Mouse (Mus musculus) MEL (cell line): ENCODE measurements around the gene Fam110a. TPM values are rescaled to one million over a fixed set of nuclear protein-coding genes. Genes with fewer than 3 reads are reported as not detected.

Source experiments
- DNase-seq: peaks from one replicate; pipeline ENCODE4 v3.0.0; 2011; ENCODE audit warnings: low read depth, low spot score
- H3K27ac ChIP-seq: 2 replicates; pipeline ENCODE4 v1.5.1; 2012; ENCODE audit warnings: low read depth, mild to moderate bottlenecking, control low read depth, low read length, moderate library complexity; ENCODE audit not compliant: control insufficient read depth
- H3K27me3 ChIP-seq, 2 experiments: fragments of 150-350 bp in 1 of 2; sonication (generic) in 1 of 2; 2 replicates each; pipeline ENCODE4 v1.6.1; 2012; ENCODE audit warnings: low read length in 2 of 2, mild to moderate bottlenecking in 2 of 2, improper control_type of control experiment in 1 of 2, moderate library complexity in 1 of 2; ENCODE audit not compliant: insufficient read depth in 2 of 2, control insufficient read depth in 1 of 2
- H3K36me3 ChIP-seq, 2 experiments: 2 replicates each; pipeline ENCODE4 v1.6.1; 2012 to 2014; ENCODE audit warnings: low read length in 2 of 2, improper control_type of control experiment in 1 of 2, inconsistent platforms in 1 of 2, mild to moderate bottlenecking in 1 of 2; ENCODE audit not compliant: insufficient read depth in 2 of 2, control insufficient read depth in 1 of 2
- H3K4me1 ChIP-seq, 2 experiments: fragments of 150-350 bp in 1 of 2; sonication (generic) in 1 of 2; 2 replicates each; pipeline ENCODE4 v1.6.1; 2012; ENCODE audit warnings: low read length in 2 of 2, improper control_type of control experiment in 1 of 2, mild to moderate bottlenecking in 1 of 2; ENCODE audit not compliant: insufficient read depth in 2 of 2, control insufficient read depth in 1 of 2
- H3K4me3 ChIP-seq, 2 experiments: fragments of 150-350 bp in 1 of 2; sonication (generic) in 1 of 2; 2 replicates each; pipeline ENCODE4 v1.5.1; 2012; ENCODE audit warnings: low read depth in 2 of 2, low read length in 2 of 2, mild to moderate bottlenecking in 2 of 2, moderate library complexity in 2 of 2, control low read depth in 1 of 2, improper control_type of control experiment in 1 of 2; ENCODE audit not compliant: control insufficient read depth in 1 of 2, insufficient read depth in 1 of 2
- H3K79me2 ChIP-seq: 2 replicates; pipeline ENCODE4 v1.6.1; 2012; ENCODE audit warnings: mild to moderate bottlenecking, low read length, moderate library complexity; ENCODE audit not compliant: control insufficient read depth, poor library complexity, insufficient read depth
- H3K9ac ChIP-seq: 2 replicates; pipeline ENCODE4 v1.6.1; 2012; ENCODE audit warnings: low read depth, mild to moderate bottlenecking, control low read depth, low read length, moderate library complexity; ENCODE audit not compliant: control insufficient read depth, poor library complexity, severe bottlenecking
- H3K9me3 ChIP-seq: fragments of 150-350 bp; sonication (generic); replicated peaks from 2 replicates; pipeline ENCODE4 v1.6.1; 2012; ENCODE audit warnings: mild to moderate bottlenecking, low read length, improper control_type of control experiment, moderate library complexity; ENCODE audit not compliant: insufficient read depth
- BHLHE40 ChIP-seq: IDR thresholded peaks from 2 replicates; pipeline ENCODE4 v1.6.1; 2012; ENCODE audit warnings: low read depth, mild to moderate bottlenecking, inconsistent platforms, low read length, improper control_type of control experiment, borderline replicate concordance
- CHD2 ChIP-seq: IDR thresholded peaks from 2 replicates; pipeline ENCODE4 v1.6.1; 2011; ENCODE audit warnings: low read length, improper control_type of control experiment
- CTCF ChIP-seq, 3 experiments: IDR thresholded peaks in 2 of 3; conservative IDR thresholded peaks in 1 of 3; 2 replicates each; pipeline ENCODE4 v1.5.1; 2011 to 2012; ENCODE audit warnings: low read length in 3 of 3, low read depth in 2 of 3, mild to moderate bottlenecking in 2 of 3, improper control_type of control experiment in 1 of 3, inconsistent platforms in 1 of 3, mixed read lengths in 1 of 3, moderate library complexity in 1 of 3; ENCODE audit not compliant: control insufficient read depth in 1 of 3, insufficient read depth in 1 of 3, poor library complexity in 1 of 3, severe bottlenecking in 1 of 3
- E2F4 ChIP-seq: IDR thresholded peaks from 2 replicates; pipeline ENCODE4 v1.6.1; 2011; ENCODE audit warnings: low read depth, low read length, improper control_type of control experiment, borderline replicate concordance
- ELF1 ChIP-seq: IDR thresholded peaks from 2 replicates; pipeline ENCODE4 v1.6.1; 2014; ENCODE audit warnings: low read depth, mild to moderate bottlenecking, inconsistent platforms, low read length, improper control_type of control experiment, moderate library complexity
- EP300 ChIP-seq, 2 experiments: IDR thresholded peaks; 2 replicates each; pipeline ENCODE4 v1.6.1; 2011; ENCODE audit warnings: improper control_type of control experiment in 2 of 2, low read length in 2 of 2, low read depth in 1 of 2, mild to moderate bottlenecking in 1 of 2
- GATA1 ChIP-seq: IDR thresholded peaks from 2 replicates; pipeline ENCODE4 v1.6.1; 2011; ENCODE audit warnings: low read depth, low read length, improper control_type of control experiment
- HCFC1 ChIP-seq: IDR thresholded peaks from 2 replicates; pipeline ENCODE4 v1.6.1; 2012; ENCODE audit warnings: low read depth, mild to moderate bottlenecking, inconsistent platforms, low read length, improper control_type of control experiment, moderate library complexity
- JUND ChIP-seq: IDR thresholded peaks from 2 replicates; pipeline ENCODE4 v1.6.1; 2011; ENCODE audit warnings: low read depth, mild to moderate bottlenecking, improper control_type of control experiment, low read length
- KAT2A ChIP-seq: conservative IDR thresholded peaks from 2 replicates; pipeline ENCODE4 v1.6.1; 2012; ENCODE audit warnings: low read depth, low read length, improper control_type of control experiment, inconsistent platforms
- MAFK ChIP-seq: IDR thresholded peaks from 2 replicates; pipeline ENCODE4 v1.6.1; 2011; ENCODE audit warnings: low read depth, mild to moderate bottlenecking, low read length, improper control_type of control experiment, borderline replicate concordance
- MAX ChIP-seq: IDR thresholded peaks from 2 replicates; pipeline ENCODE4 v1.6.1; 2011; ENCODE audit warnings: low read length, improper control_type of control experiment
- MAZ ChIP-seq: IDR thresholded peaks from 2 replicates; pipeline ENCODE4 v1.6.1; 2012; ENCODE audit warnings: low read depth, mild to moderate bottlenecking, inconsistent platforms, low read length, improper control_type of control experiment
- MEF2A ChIP-seq: IDR thresholded peaks from 2 replicates; pipeline ENCODE4 v1.6.1; 2014; ENCODE audit warnings: low read depth, mild to moderate bottlenecking, inconsistent platforms, low read length, improper control_type of control experiment; ENCODE audit not compliant: poor library complexity, insufficient replicate concordance, severe bottlenecking; ENCODE audit errors: extremely low read depth
- MXI1 ChIP-seq: IDR thresholded peaks from 2 replicates; pipeline ENCODE4 v1.6.1; 2011; ENCODE audit warnings: mild to moderate bottlenecking, low read depth, low read length, improper control_type of control experiment
- MYB ChIP-seq: IDR thresholded peaks from 2 replicates; pipeline ENCODE4 v1.6.1; 2011; ENCODE audit warnings: mild to moderate bottlenecking, low read depth, low read length, improper control_type of control experiment
- MYC ChIP-seq: IDR thresholded peaks from 2 replicates; pipeline ENCODE4 v1.6.1; 2011; ENCODE audit warnings: low read depth, mild to moderate bottlenecking, low read length, improper control_type of control experiment, moderate library complexity
- NRF1 ChIP-seq: IDR thresholded peaks from 2 replicates; pipeline ENCODE4 v1.6.1; 2014; ENCODE audit warnings: low read depth, mild to moderate bottlenecking, inconsistent platforms, low read length, improper control_type of control experiment, moderate library complexity; ENCODE audit not compliant: poor library complexity, insufficient read depth, severe bottlenecking
- POLR2A ChIP-seq, 2 experiments: IDR thresholded peaks; 2 replicates each; pipeline ENCODE4 v1.6.1; 2011 to 2012; ENCODE audit warnings: low read length in 2 of 2, mild to moderate bottlenecking in 2 of 2, control low read depth in 1 of 2, improper control_type of control experiment in 1 of 2, low read depth in 1 of 2, moderate library complexity in 1 of 2; ENCODE audit not compliant: control insufficient read depth in 1 of 2, insufficient read depth in 1 of 2, poor library complexity in 1 of 2
- POLR2AphosphoS5 ChIP-seq: IDR thresholded peaks from 2 replicates; pipeline ENCODE4 v1.6.1; 2012; ENCODE audit warnings: low read depth, borderline replicate concordance, mild to moderate bottlenecking, inconsistent platforms, low read length, moderate library complexity, mixed read lengths
- RAD21 ChIP-seq: IDR thresholded peaks from 2 replicates; pipeline ENCODE4 v1.6.1; 2011; ENCODE audit warnings: mild to moderate bottlenecking, low read depth, low read length, improper control_type of control experiment
- RCOR1 ChIP-seq: IDR thresholded peaks from 2 replicates; pipeline ENCODE4 v1.6.1; 2012; ENCODE audit warnings: low read depth, mild to moderate bottlenecking, inconsistent platforms, low read length, improper control_type of control experiment
- SIN3A ChIP-seq: IDR thresholded peaks from 2 replicates; pipeline ENCODE4 v1.6.1; 2012; ENCODE audit warnings: low read length, improper control_type of control experiment, inconsistent platforms
- TAL1 ChIP-seq: IDR thresholded peaks from 2 replicates; pipeline ENCODE4 v1.6.1; 2012; ENCODE audit warnings: mild to moderate bottlenecking, inconsistent platforms, low read length, moderate library complexity, mixed read lengths
- TCF12 ChIP-seq: IDR thresholded peaks from 2 replicates; pipeline ENCODE4 v1.6.1; 2014; ENCODE audit warnings: low read depth, mild to moderate bottlenecking, inconsistent platforms, low read length, improper control_type of control experiment, moderate library complexity
- UBTF ChIP-seq: IDR thresholded peaks from 2 replicates; pipeline ENCODE4 v1.6.1; 2012; ENCODE audit warnings: low read depth, mild to moderate bottlenecking, inconsistent platforms, low read length, improper control_type of control experiment, moderate library complexity, borderline replicate concordance; ENCODE audit not compliant: insufficient read depth
- USF1 ChIP-seq: IDR thresholded peaks from 2 replicates; pipeline ENCODE4 v1.6.1; 2014; ENCODE audit warnings: low read depth, mild to moderate bottlenecking, inconsistent platforms, low read length, improper control_type of control experiment, moderate library complexity
- ZC3H11A ChIP-seq: IDR thresholded peaks from 2 replicates; pipeline ENCODE4 v1.6.1; 2012; ENCODE audit warnings: low read depth, mild to moderate bottlenecking, inconsistent platforms, low read length, improper control_type of control experiment
- ZMIZ1 ChIP-seq: IDR thresholded peaks from 2 replicates; pipeline ENCODE4 v1.6.1; 2012; ENCODE audit warnings: low read depth, mild to moderate bottlenecking, inconsistent platforms, low read length, improper control_type of control experiment, moderate library complexity
- ZNF384 ChIP-seq: IDR thresholded peaks from 2 replicates; pipeline ENCODE4 v1.6.1; 2012; ENCODE audit warnings: low read depth, mild to moderate bottlenecking, inconsistent platforms, low read length, improper control_type of control experiment
- polyA plus RNA-seq, 2 experiments: library from polyadenylated mRNA; stranded (reverse) in 1 of 2; unstranded in 1 of 2; fragments of >175 nt in 1 of 2; fragments of >200 nt in 1 of 2; gene quantifications; 2 replicates each; pipeline versions ENCODE4 v1.2.1 to v1.2.4; 2012; ENCODE audit warnings: low replicate concordance in 2 of 2, low read depth in 1 of 2; ENCODE audit not compliant: insufficient read length in 2 of 2, insufficient read depth in 1 of 2, missing spikeins in 1 of 2
- total RNA-seq: library from RNA; depleted of rRNA; stranded (reverse); fragments of 300-350 nt; gene quantifications from 2 replicates; pipeline ENCODE4 v1.2.3, GENCODE M21; 2012

Gene Fam110a
- total and polyA plus RNA-seq, 3 experiments = 5.7 to 10.8 TPM; not detected in 1

DNA sequence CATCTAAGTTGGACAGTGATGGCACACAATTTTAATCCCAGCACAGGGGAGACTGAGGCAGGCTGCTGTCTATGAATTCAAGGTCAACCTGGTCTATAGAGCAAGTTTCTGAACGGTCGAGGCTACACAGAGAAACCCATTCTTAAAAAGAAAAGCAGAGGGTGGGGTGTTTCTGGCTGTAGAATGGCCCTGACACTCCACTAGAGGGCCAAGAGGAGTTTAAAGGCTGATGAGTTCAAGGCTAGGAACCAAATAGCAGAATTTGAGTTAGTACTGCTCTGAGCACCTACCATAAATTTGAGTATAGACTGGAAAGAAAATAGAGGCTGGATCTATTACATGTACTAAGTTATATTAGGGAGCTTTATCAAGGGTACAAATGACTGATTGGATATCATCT lies 9.0 kb upstream of the Fam110a start:
- H3K36me3 ChIP-seq = no peaks in the 10 kb centered on the region
- no peak for DNase-seq
- H3K4me1 ChIP-seq = no peaks in the 10 kb centered on the region
- H3K9me3 ChIP-seq = no peaks in the 10 kb centered on the region
- H3K4me3 ChIP-seq = no peak overlapping the region
- no peaks in the 10 kb centered on the region for H3K79me2 ChIP-seq
- TF ChIP-seq KAT2A (no peak), MAZ (no peak), ZMIZ1 (no peak), CTCF (IDR thresholded peaks at IDR 0.05 in 2 of 3, conservative IDR thresholded peaks at IDR 0.05 in 1 of 3; ENCODE audit: control insufficient read depth in 1 of 3, insufficient read depth in 1 of 3, low read depth in 2 of 3, low read length in 3 of 3, poor library complexity in 1 of 3, severe bottlenecking in 1 of 3) (no peak; a peak in 1 of 6 replicates), POLR2AphosphoS5 (no peak), MYB (no peak), HCFC1 (no peak), UBTF (no peak)
- H3K9ac ChIP-seq = no peak overlapping the region
- H3K27me3 ChIP-seq = peaks cover 10 to 15% of the 10 kb centered on the region in 2 experiments
- no peak overlapping the region for H3K27ac ChIP-seq

DNA sequence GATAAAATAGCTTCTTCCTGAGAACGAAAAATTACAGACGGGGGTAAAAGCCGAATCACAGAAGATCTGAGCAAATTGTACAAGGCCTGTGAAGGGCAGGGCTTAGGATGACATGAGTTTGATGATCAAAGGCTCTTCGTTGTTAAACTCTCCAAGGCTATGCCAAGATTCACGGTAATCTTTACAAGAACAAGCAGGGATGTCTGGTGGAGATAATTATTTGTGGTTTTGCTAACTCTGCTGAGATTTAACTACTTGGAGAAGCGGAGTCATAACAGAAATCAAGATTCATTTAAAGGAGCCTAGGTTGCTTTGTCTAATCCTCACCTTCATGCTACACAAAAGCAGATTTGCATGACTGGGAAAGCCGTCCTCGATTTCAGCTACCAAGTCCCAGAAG lies 6.9 kb upstream of the Fam110a start:
- H3K9me3 ChIP-seq = no peaks in the 10 kb centered on the region
- H3K27ac ChIP-seq = no peak overlapping the region
- H3K27me3 ChIP-seq = peaks cover 10 to 15% of the 10 kb centered on the region in 2 experiments
- peak; percentile 45 for DNase-seq
- no peaks in the 10 kb centered on the region for H3K4me1 ChIP-seq
- H3K79me2 ChIP-seq = no peaks in the 10 kb centered on the region
- H3K9ac ChIP-seq = no peak overlapping the region
- H3K36me3 ChIP-seq = no peaks in the 10 kb centered on the region
- H3K4me3 ChIP-seq = no peak overlapping the region
- TF ChIP-seq HCFC1 (no peak), ELF1 (no peak), EP300 (IDR thresholded peaks at IDR 0.05; ENCODE audit: low read depth in 1 of 2, low read length in 2 of 2) (peak in 1 of 2 experiments; percentile 48; a peak in 1 of 4 replicates), USF1 (no peak), MXI1 (peak; percentile 37; the same call in 1 of the 2 replicates), MAFK (no peak; the same call in 1 of the 2 replicates), MEF2A (no peak), SIN3A (no peak), MAX (no peak), ZNF384 (no peak), TCF12 (peak; percentile 86), ZC3H11A (no peak), BHLHE40 (no peak), KAT2A (no peak), E2F4 (no peak), GATA1 (peak; percentile 63), RCOR1 (peak; percentile 99), NRF1 (no peak), CHD2 (no peak), POLR2AphosphoS5 (no peak), ZMIZ1 (no peak), JUND (no peak), MYC (no peak), POLR2A (IDR thresholded peaks at IDR 0.05; ENCODE audit: control insufficient read depth in 1 of 2, insufficient read depth in 1 of 2, low read depth in 1 of 2, low read length in 2 of 2, poor library complexity in 1 of 2) (no peak), CTCF (IDR thresholded peaks at IDR 0.05 in 2 of 3, conservative IDR thresholded peaks at IDR 0.05 in 1 of 3; ENCODE audit: control insufficient read depth in 1 of 3, insufficient read depth in 1 of 3, low read depth in 2 of 3, low read length in 3 of 3, poor library complexity in 1 of 3, severe bottlenecking in 1 of 3) (no peak), TAL1 (peak; percentile 53), RAD21 (no peak), MAZ (no peak)
